Mouse (Mus musculus): ENCODE data around the gene Gdnf.

Gene Gdnf

GRCm38 (mm10) chr15:7863328-7863727 lies 52.7 kb downstream of the Gdnf start:
- no peak for DNase-seq

- no peak for DNase-seq
Observed at GRCm38 (mm10) chr15:7865305-7865704, 54.7 kb downstream of the Gdnf start.

- no peak for DNase-seq
Observed at GRCm38 (mm10) chr15:7872473-7872872, 61.8 kb downstream of the Gdnf start.

GRCm38 (mm10) chr15:7875879-7876278 lies 65.2 kb downstream of the Gdnf start:
- no peak for DNase-seq

- no peak for DNase-seq
Observed at GRCm38 (mm10) chr15:7877560-7878467, 67.2 kb downstream of the Gdnf start.

GRCm38 (mm10) chr15:7878861-7879260 lies 68.2 kb downstream of the Gdnf start:
- DNase-seq, result no peak

GRCm38 (mm10) chr15:7879956-7880355 lies 69.3 kb downstream of the Gdnf start:
- no peak for DNase-seq

- no peak for DNase-seq
Observed at GRCm38 (mm10) chr15:7884181-7884580, 73.5 kb downstream of the Gdnf start.

GRCm38 (mm10) chr15:7885106-7885505 lies 74.5 kb downstream of the Gdnf start:
- no peak for DNase-seq

GRCm38 (mm10) chr15:7886591-7886990 lies 75.9 kb downstream of the Gdnf start:
- DNase-seq, result no peak
